Mouse (Mus musculus) small intestine, adult 2 months (tissue): Measurements from ENCODE around the gene Sh3kbp1. TPM values are rescaled to one million over a fixed set of nuclear protein-coding genes. Genes with fewer than 3 reads are reported as not detected.

Source experiments
- H3K27ac ChIP-seq: fragments of 200-500 bp; 2 replicates; pipeline ENCODE4 v1.5.1; 2012; ENCODE audit warnings: low read depth, low read length, control low read depth, inconsistent platforms; ENCODE audit not compliant: insufficient read depth
- H3K27me3 ChIP-seq: fragments of 200-500 bp; 2 replicates; pipeline ENCODE4 v1.6.1; 2012; ENCODE audit warnings: mild to moderate bottlenecking, moderate library complexity, low read length, inconsistent platforms; ENCODE audit not compliant: control insufficient read depth, insufficient read depth
- H3K36me3 ChIP-seq: fragments of 200-500 bp; 2 replicates; pipeline ENCODE4 v1.6.1; 2012; ENCODE audit warnings: mild to moderate bottlenecking, low read length, control low read depth, inconsistent platforms; ENCODE audit not compliant: control insufficient read depth, insufficient read depth
- H3K4me1 ChIP-seq: fragments of 200-500 bp; 2 replicates; pipeline ENCODE4 v1.6.1; 2012; ENCODE audit warnings: low read length, inconsistent platforms, mixed read lengths; ENCODE audit not compliant: control insufficient read depth, insufficient read depth, insufficient read length
- H3K4me3 ChIP-seq: fragments of 200-500 bp; 2 replicates; pipeline ENCODE4 v1.5.1; 2012; ENCODE audit warnings: low read depth, mild to moderate bottlenecking, control low read depth, inconsistent platforms, low read length, moderate library complexity
- CTCF ChIP-seq: fragments of 200-500 bp; IDR thresholded peaks from 2 replicates; pipeline ENCODE4 v1.5.1; 2012; ENCODE audit warnings: low read depth, mild to moderate bottlenecking, control low read depth, inconsistent platforms, low read length, moderate library complexity, mixed read lengths; ENCODE audit not compliant: insufficient replicate concordance, insufficient read length; ENCODE audit errors: extremely low read depth
- POLR2A ChIP-seq: fragments of 200-500 bp; IDR thresholded peaks from 2 replicates; pipeline ENCODE4 v1.6.1; 2012; ENCODE audit warnings: low read depth, mild to moderate bottlenecking, control low read depth, inconsistent platforms, low read length, moderate library complexity
- WGBS: fragments of 180-500 bp; shearing (Covaris S2); methylation state at CpG from one replicate; pipeline ENCODE4 v1.1.7; 2018; 5-methylcytosine and 5-hydroxymethylcytosine counted together
- polyA plus RNA-seq: library from polyadenylated mRNA; depleted of rRNA; stranded (reverse); fragments of >200 nt; gene quantifications from 2 replicates; pipeline ENCODE4 v1.2.3, GENCODE M21; 2012

Sh3kbp1 gene
- polyA plus RNA-seq, 1 experiment = 4.4 TPM

DNA sequence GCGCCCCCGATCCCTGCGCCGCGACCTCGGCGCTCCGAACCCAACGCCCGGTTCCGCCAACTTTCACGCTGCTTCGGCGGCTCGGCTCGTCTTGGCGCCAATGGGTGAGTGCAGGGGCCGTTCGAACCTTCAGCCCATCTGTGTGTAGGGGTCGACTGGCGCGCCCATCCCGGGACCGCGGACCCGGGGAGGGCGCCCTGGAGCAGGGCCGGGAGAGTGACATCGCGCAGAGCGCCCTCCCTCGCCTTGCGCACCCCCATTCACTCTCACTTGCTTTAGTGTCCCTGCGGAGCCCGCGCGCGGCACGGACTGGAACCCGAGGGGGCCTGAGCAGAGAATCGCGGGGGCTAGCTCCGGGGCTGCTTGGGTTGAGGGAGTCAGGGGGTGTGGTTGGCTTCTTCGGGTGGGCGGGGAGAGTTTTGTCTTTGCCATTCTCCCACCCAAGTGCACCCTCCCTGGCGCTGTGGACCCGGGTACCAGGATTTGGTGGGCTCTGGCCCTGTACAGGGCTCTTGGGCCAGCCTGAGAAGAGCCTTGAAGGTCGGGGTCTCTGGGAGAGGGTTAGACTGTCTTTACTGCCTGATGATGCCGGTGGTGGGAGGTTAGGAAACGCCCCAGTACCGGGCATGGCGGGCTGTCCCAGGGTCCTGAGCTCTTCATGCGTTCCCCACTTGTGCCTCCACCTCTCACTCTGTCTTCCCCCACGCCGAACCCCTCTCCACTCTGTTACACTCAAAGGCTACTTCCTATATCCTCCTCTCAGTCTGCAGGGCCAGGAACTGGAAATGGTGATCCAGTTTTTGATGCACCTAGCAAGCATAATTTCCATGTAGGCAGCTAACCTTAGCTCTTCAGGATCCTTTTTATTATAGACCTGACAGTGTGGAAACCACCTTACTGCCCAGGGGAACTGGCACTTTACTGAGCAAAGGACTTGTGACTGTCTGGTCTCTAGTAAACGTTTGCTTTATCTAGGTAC is 805 bp downstream of the Sh3kbp1 start:
- no peak for TF ChIP-seq POLR2A
- TF ChIP-seq CTCF = no peak
- Histone ChIP-seq H3K36me3 (no peaks in the 10 kb centered on the region), H3K27me3 (no peaks in the 10 kb centered on the region), H3K4me1 (peaks cover 3% of the 10 kb centered on the region; the same call in 1 of the 2 replicates), H3K27ac (0 out of 2 replicates have a peak overlapping the region, but pooled peaks have one; percentile 8), H3K4me3 (peak overlapping the region; percentile 80)
- WGBS = 22% methylated on average over 56 of the region's 56 CpGs

DNA sequence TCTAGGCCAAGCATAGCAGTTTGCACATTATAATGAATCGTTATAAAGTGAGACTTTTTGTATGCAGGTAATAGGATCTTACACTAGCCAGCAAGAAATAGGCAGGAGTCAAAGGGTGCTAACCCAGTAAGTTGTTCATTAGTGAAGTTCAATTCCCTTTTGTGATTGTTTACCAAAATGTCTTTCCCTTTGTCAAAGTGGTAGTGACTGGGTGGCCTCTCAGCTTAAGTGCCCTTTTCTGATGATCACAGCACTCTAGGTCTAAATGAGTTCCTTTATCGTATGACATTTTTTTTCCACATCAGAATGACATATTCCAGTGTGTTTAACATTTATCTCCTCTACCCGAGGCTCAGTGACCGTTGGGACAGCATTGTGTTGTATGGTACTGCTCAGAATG is 1.6 kb downstream of the Sh3kbp1 start:
- Histone ChIP-seq H3K4me1 (peaks cover 3% of the 10 kb centered on the region; the same call in 1 of the 2 replicates), H3K36me3 (no peaks in the 10 kb centered on the region), H3K4me3 (no peak overlapping the region), H3K27me3 (no peaks in the 10 kb centered on the region), H3K27ac (no peak overlapping the region)
- no peak for TF ChIP-seq POLR2A
- TF ChIP-seq CTCF = no peak
- WGBS = 49% methylated on average over 4 of the region's 4 CpGs

- H3K4me3 ChIP-seq = no peak overlapping the region
- 63% methylated on average over 2 of the region's 2 CpGs for WGBS
- H3K27me3 ChIP-seq = no peaks in the 10 kb centered on the region
- H3K27ac ChIP-seq = no peak overlapping the region
- TF ChIP-seq CTCF (no peak), POLR2A (no peak)
- peaks cover 3% of the 10 kb centered on the region; the same call in 1 of the 2 replicates for H3K4me1 ChIP-seq
- H3K36me3 ChIP-seq = no peaks in the 10 kb centered on the region
These were observed 2.1 kb downstream of the Sh3kbp1 start for GRCm38 (mm10) chrX:159629203-159629602.

GRCm38 (mm10) chrX:159638500-159639227 is 11.6 kb downstream of the Sh3kbp1 start:
- no peak overlapping the region for H3K4me3 ChIP-seq
- H3K27ac ChIP-seq = no peak overlapping the region
- H3K27me3 ChIP-seq = no peaks in the 10 kb centered on the region
- TF ChIP-seq POLR2A = no peak
- no peak for TF ChIP-seq CTCF
- H3K4me1 ChIP-seq = no peaks in the 10 kb centered on the region
- WGBS = 80% methylated on average over 4 of the region's 4 CpGs
- H3K36me3 ChIP-seq = no peaks in the 10 kb centered on the region

GRCm38 (mm10) chrX:159639991-159640390 is 12.9 kb downstream of the Sh3kbp1 start:
- H3K27ac ChIP-seq = no peak overlapping the region
- no peaks in the 10 kb centered on the region for H3K4me1 ChIP-seq
- H3K27me3 ChIP-seq = no peaks in the 10 kb centered on the region
- 66% methylated on average over 4 of the region's 4 CpGs for WGBS
- no peak overlapping the region for H3K4me3 ChIP-seq
- no peaks in the 10 kb centered on the region for H3K36me3 ChIP-seq
- TF ChIP-seq POLR2A (no peak), CTCF (no peak)

GRCm38 (mm10) chrX:159645314-159645713 is 18.2 kb downstream of the Sh3kbp1 start:
- Histone ChIP-seq H3K27me3 (no peaks in the 10 kb centered on the region), H3K4me3 (no peak overlapping the region), H3K36me3 (no peaks in the 10 kb centered on the region), H3K4me1 (no peaks in the 10 kb centered on the region), H3K27ac (no peak overlapping the region)
- WGBS = 83% methylated on average over 3 of the region's 3 CpGs
- no peak for TF ChIP-seq CTCF
- no peak for TF ChIP-seq POLR2A

DNA sequence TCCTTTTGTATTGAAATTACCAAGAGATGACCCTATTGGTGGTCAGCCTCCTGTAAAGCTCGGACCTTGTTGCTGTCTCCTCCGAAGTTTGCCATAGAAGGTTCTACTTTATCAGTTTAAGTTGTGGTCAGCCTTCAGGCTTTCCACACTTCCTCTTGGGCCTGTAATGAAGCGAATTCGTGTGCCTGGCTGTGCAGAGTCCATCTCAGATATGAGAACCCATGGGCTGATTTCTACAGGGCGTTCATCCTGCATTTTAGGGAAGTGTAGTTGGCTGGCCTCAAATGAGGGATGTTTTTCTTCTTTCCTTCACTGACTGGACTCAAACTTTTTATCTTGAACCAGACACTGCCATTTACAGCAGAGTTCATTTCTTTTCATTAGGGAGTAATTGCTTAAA is 20.5 kb downstream of the Sh3kbp1 start:
- H3K4me3 ChIP-seq = no peak overlapping the region
- H3K27me3 ChIP-seq = no peaks in the 10 kb centered on the region
- no peak overlapping the region for H3K27ac ChIP-seq
- WGBS = 72% methylated on average over 5 of the region's 5 CpGs
- H3K4me1 ChIP-seq = no peaks in the 10 kb centered on the region
- TF ChIP-seq CTCF (no peak), POLR2A (no peak)
- no peaks in the 10 kb centered on the region for H3K36me3 ChIP-seq
